ENCODE assay signal across 20 mouse cellular contexts in the genomic region with DNA sequence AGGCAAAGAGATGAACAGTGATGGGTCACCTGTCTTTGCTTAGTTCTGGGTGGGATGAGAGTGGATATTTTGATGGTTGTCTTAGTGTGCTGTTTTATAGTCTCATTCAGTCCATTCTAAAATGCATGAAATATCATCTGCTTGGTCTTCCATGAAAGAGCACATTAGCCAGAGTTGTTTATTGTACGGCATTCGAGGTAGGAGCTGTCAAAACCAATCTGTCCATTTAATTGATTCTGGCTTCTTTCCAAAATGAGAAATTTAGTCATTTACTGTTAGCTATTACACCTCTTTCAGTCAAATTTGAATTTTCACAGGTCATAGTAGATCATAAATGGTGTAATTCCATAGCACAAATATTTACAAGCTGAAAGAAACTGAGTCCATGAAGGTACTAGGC.
"Had no signal": no experiment of that assay in that cellular context is flagged by ENCODE, and none has a peak within 500 bp of the region (broad histone marks: within the 10 kb centered on the region; RNA-seq: fewer than 3 reads in every experiment).

No protein-coding gene starts in this region.

- H3K9me3 ChIP-seq: limb, embryonic 10.5 days; limb, embryonic 13.5 days; liver, embryonic 12.5 days; liver, embryonic 15.5 days; lung, embryonic 15.5 days; neural tube, embryonic 12.5 days; neural tube, embryonic 15.5 days had no signal

- H3K4me3 ChIP-seq: left cerebral cortex, adult 2 months; limb, embryonic 10.5 days; limb, embryonic 13.5 days; liver, embryonic 12.5 days; liver, embryonic 15.5 days; lung, embryonic 15.5 days; megakaryocyte, embryonic 14.5 days; midbrain, embryonic 10.5 days; neural tube, embryonic 12.5 days; neural tube, embryonic 15.5 days had no signal

- H3K9ac ChIP-seq: limb, embryonic 13.5 days; liver, embryonic 12.5 days; liver, embryonic 15.5 days; lung, embryonic 15.5 days; neural tube, embryonic 12.5 days; neural tube, embryonic 15.5 days had no signal

- H3K27me3 ChIP-seq: limb, embryonic 13.5 days; liver, embryonic 12.5 days; liver, embryonic 15.5 days; lung, embryonic 15.5 days; megakaryocyte, embryonic 14.5 days; neural tube, embryonic 12.5 days; neural tube, embryonic 15.5 days had no signal

- DNase-seq: kidney, postnatal 10 days; kidney, postnatal 36 days; layer of hippocampus, postnatal 36 days; liver; lung, adult 18-20 months; lung, postnatal 10 days; lung, postnatal 36 days; midbrain, embryonic 14.5 days; thymus, adult 18-20 months; thymus, postnatal 36 days had no signal

- H3K4me1 ChIP-seq: limb, embryonic 10.5 days; limb, embryonic 13.5 days; liver, embryonic 12.5 days; liver, embryonic 15.5 days; lung, embryonic 15.5 days; megakaryocyte, embryonic 14.5 days; midbrain, embryonic 10.5 days; neural tube, embryonic 12.5 days; neural tube, embryonic 15.5 days had no signal

- H3K36me3 ChIP-seq: limb, embryonic 10.5 days; limb, embryonic 13.5 days; liver, embryonic 12.5 days; liver, embryonic 15.5 days; lung, embryonic 15.5 days; midbrain, embryonic 10.5 days; neural tube, embryonic 12.5 days; neural tube, embryonic 15.5 days had no signal

- ATAC-seq: liver, embryonic 12.5 days had no signal

- H3K4me2 ChIP-seq: limb, embryonic 13.5 days; liver, embryonic 12.5 days; liver, embryonic 15.5 days; lung, embryonic 15.5 days; neural tube, embryonic 12.5 days; neural tube, embryonic 15.5 days had no signal

- H3K27ac ChIP-seq: left cerebral cortex, adult 2 months; limb, embryonic 10.5 days; limb, embryonic 13.5 days; liver, embryonic 12.5 days; liver, embryonic 15.5 days; lung, embryonic 15.5 days; midbrain, embryonic 10.5 days; neural tube, embryonic 12.5 days; neural tube, embryonic 15.5 days had no signal
